Mouse (Mus musculus): ENCODE measurements around the gene Nmt2.

DNA sequence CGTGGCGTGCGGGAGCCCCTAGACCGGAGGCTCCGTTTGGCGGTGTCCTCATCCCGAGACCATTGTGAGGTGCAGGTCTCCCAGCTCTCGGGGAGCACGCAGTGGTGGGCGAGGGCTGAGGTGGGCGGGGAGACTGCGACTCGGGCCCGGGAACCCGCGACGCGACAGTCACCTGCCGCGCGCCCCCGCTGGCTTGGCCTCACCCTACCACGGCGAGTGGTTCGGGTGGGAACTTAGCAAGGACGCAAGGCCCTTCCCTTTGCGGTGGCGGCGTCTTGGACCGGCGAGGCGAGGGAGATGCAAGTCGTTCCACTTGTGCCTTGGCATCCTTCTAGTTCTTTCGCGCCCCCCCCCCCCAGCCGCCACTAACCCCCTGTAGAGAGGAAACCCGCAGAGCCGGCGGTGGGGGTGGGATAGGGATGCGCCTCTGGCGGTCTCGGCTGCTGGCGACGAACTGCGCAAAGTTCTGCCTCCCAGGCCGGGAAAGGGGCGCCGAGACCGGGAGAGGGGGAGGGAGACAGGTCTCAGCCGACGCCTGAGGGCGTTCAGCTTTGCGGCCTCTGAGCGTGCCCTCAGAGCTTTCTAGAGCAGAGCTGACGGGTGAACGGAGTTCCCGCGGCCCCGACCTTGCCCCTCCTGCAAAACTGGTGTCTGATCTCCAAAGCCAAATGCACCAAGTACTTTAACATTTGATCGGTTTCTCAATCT lies 615 bp downstream of the Nmt2 start:
- no peak for TF ChIP-seq CTCF (IDR thresholded peaks at IDR 0.05 in 2 of 3, conservative IDR thresholded peaks at IDR 0.05 in 1 of 3; ENCODE audit: control insufficient read depth in 1 of 3, insufficient read depth in 1 of 3, low read depth in 2 of 3, low read length in 3 of 3, poor library complexity in 1 of 3, severe bottlenecking in 1 of 3)
- TF ChIP-seq RCOR1 (IDR thresholded peaks at IDR 0.05; ENCODE audit: low read depth, low read length): no peak
- no peak for TF ChIP-seq GABPA (IDR thresholded peaks at IDR 0.05; ENCODE audit: low read depth, low read length)
- TF ChIP-seq TBP (IDR thresholded peaks at IDR 0.05; ENCODE audit: low read depth, low read length): no peak
- TF ChIP-seq GATA1 (IDR thresholded peaks at IDR 0.05; ENCODE audit: low read depth, low read length): no peak

All from MEL (cell line).